Mouse (Mus musculus): ENCODE results near the gene Lrrc2. TPM values are rescaled to one million over a fixed set of nuclear protein-coding genes. Genes with fewer than 3 reads are reported as not detected.
A peak's percentile ranks its signal among the peaks of the same experiment; 100 is the strongest.

The Lrrc2 gene
- total and polyA plus RNA-seq, 3 experiments: 1.6 to 3.6 (median 1.6) TPM

DNA sequence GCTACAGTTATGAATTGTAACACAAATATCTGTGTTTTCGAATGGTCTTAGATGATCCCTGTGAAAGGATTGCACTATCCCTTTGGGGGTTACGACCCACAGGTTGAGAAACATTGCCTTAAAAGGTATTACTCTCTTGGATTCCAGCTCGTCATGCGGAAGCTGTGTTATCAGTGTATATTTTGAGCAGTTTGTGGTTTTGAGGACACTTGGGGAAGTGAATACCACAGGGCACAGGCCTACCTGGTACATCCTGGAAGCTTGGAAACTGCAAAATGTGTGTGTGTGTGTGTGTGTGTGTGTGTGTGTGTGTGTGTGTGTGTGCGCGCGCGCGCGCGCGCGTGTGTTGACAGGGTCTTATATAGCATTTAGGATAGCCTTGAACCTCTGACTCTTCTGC lies 521 bp downstream of the Lrrc2 start:
- dilution Hi-C loops (cut with MboI; ENCODE audit: extremely low pct_ligation_motif_present, extremely low pct_unique_long_range_greater_than_20kb, low sequenced_read_pairs) (no loop called here), in situ Hi-C loops (cut with MboI; ENCODE audit: low pct_ligation_motif_present, low pct_unique_long_range_greater_than_20kb, low sequenced_read_pairs) (no loop called here)
- Histone ChIP-seq H3K9me3 (replicated peaks; ENCODE audit: low read length) (peaks cover 2% of the 10 kb centered on the region), H3K79me2 (replicated peaks; ENCODE audit: control insufficient read depth, extremely low read depth, insufficient read depth, poor library complexity, severe bottlenecking) (no peaks in the 10 kb centered on the region), H3K4me2 (ENCODE audit: insufficient read depth, low read depth, poor library complexity, severe bottlenecking) (no peak overlapping the region), H3K27me3 (replicated peaks) (no peaks in the 10 kb centered on the region), H3K4me1 (ENCODE audit: control insufficient read depth in 1 of 2, insufficient read depth in 2 of 2) (no peaks in the 10 kb centered on the region), H3K4me3 (replicated peaks in 1 of 3; ENCODE audit: low read depth in 2 of 3, low read length in 2 of 3, poor library complexity in 1 of 3) (no peak overlapping the region), H3K27ac (ENCODE audit: insufficient read depth, low read depth) (no peak overlapping the region), H3K36me3 (replicated peaks in 1 of 2; ENCODE audit: control insufficient read depth in 1 of 2, insufficient read depth in 1 of 2, low read length in 1 of 2) (no peaks in the 10 kb centered on the region), H3K9ac (ENCODE audit: insufficient read depth, low read depth) (no peak overlapping the region)
- DNase-seq (ENCODE audit: extremely low read depth): no peak
- TF ChIP-seq UBTF (IDR thresholded peaks at IDR 0.05; ENCODE audit: low read depth, low read length) (no peak), POLR2A (IDR thresholded peaks at IDR 0.05; ENCODE audit: low read depth, low read length) (no peak)

DNA sequence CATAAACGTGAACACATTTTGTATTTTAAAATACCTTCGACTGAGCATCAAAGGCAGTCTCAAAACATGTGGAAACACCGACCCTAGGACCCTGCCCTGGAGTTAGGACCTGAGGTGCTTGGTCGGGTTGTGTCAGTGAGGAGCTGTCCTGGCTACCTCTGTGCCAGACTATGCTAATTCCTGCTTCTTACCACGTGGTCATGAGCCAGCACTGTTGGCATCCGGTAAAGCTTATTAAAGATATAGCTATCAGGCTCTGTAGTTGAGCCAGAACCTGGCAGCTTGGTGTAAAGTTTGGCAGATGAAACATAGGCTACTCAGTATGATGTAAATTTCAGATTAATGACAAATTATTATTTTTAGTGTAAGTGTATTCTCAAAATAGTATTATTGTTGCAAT lies 1.1 kb downstream of the Lrrc2 start:
- Histone ChIP-seq H3K36me3 (replicated peaks in 1 of 2; ENCODE audit: control insufficient read depth in 1 of 2, insufficient read depth in 1 of 2, low read length in 1 of 2) (no peaks in the 10 kb centered on the region), H3K79me2 (replicated peaks; ENCODE audit: control insufficient read depth, extremely low read depth, insufficient read depth, poor library complexity, severe bottlenecking) (no peaks in the 10 kb centered on the region), H3K27ac (ENCODE audit: insufficient read depth, low read depth) (no peak overlapping the region), H3K9ac (ENCODE audit: insufficient read depth, low read depth) (no peak overlapping the region), H3K9me3 (replicated peaks; ENCODE audit: low read length) (peaks cover 2% of the 10 kb centered on the region), H3K4me3 (replicated peaks in 1 of 3; ENCODE audit: low read depth in 2 of 3, low read length in 2 of 3, poor library complexity in 1 of 3) (no peak overlapping the region), H3K4me1 (ENCODE audit: control insufficient read depth in 1 of 2, insufficient read depth in 2 of 2) (no peaks in the 10 kb centered on the region), H3K4me2 (ENCODE audit: insufficient read depth, low read depth, poor library complexity, severe bottlenecking) (no peak overlapping the region), H3K27me3 (replicated peaks) (no peaks in the 10 kb centered on the region)
- in situ Hi-C loops (cut with MboI; ENCODE audit: low pct_ligation_motif_present, low pct_unique_long_range_greater_than_20kb, low sequenced_read_pairs): no loop called here
- no peak for TF ChIP-seq NRF1 (IDR thresholded peaks at IDR 0.05; ENCODE audit: low read depth, low read length)
- no peak for TF ChIP-seq USF1 (IDR thresholded peaks at IDR 0.05; ENCODE audit: low read depth, low read length)
- TF ChIP-seq MAX (IDR thresholded peaks at IDR 0.05; ENCODE audit: low read length): no peak
- no peak for TF ChIP-seq JUND (conservative IDR thresholded peaks at IDR 0.05; ENCODE audit: low read depth, low read length)
- TF ChIP-seq JUN (IDR thresholded peaks at IDR 0.05; ENCODE audit: insufficient read depth, low read depth, low read length): no peak
- no peak for TF ChIP-seq BHLHE40 (IDR thresholded peaks at IDR 0.05; ENCODE audit: low read depth, low read length)
- TF ChIP-seq RAD21 (IDR thresholded peaks at IDR 0.05; ENCODE audit: low read depth, low read length): no peak
- TF ChIP-seq SIN3A (IDR thresholded peaks at IDR 0.05; ENCODE audit: low read length): no peak
- no peak for TF ChIP-seq RCOR1 (conservative IDR thresholded peaks at IDR 0.05; ENCODE audit: low read depth, low read length)
- TF ChIP-seq POLR2A (IDR thresholded peaks at IDR 0.05; ENCODE audit: low read depth, low read length): no peak
- no peak for TF ChIP-seq CHD1 (IDR thresholded peaks at IDR 0.05; ENCODE audit: low read depth, low read length)
- no peak for TF ChIP-seq ZNF384 (IDR thresholded peaks at IDR 0.05; ENCODE audit: low read depth, low read length)
- dilution Hi-C loops (cut with MboI; ENCODE audit: extremely low pct_ligation_motif_present, extremely low pct_unique_long_range_greater_than_20kb, low sequenced_read_pairs): no loop called here
- no peak for DNase-seq (ENCODE audit: extremely low read depth)

DNA sequence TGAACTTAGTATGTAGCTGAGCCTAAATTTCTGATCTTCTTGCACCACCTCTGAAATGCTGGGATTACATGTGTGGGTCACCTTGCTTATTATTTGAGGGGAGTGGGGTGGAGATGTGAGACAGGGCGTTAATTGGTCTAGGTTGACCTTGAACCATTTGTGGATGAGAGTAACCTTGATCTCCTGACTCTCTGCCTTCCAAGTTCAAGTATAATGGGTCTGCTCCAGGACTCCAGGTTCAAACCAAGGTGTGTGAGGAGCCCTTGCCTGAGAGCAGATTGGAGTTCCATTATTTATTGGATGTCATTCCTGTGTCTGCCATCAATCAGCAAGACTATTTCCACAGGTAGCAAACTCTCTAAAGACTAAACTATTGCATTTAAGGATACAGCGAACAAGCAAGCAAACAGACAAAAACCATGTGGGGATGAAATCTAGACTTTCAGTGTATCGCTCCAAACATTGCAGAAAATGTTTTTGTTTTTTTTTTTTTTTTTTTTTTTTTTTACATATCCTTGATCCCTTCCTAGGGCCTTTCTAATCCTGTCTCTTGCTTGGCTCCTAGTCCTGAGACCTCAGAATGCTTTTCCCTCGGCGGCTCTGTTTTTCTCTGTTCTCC lies 1.7 kb downstream of the Lrrc2 start:
- Histone ChIP-seq H3K4me1 (ENCODE audit: control insufficient read depth in 1 of 2, insufficient read depth in 2 of 2) (no peaks in the 10 kb centered on the region), H3K4me2 (ENCODE audit: insufficient read depth, low read depth, poor library complexity, severe bottlenecking) (no peak overlapping the region), H3K9me3 (replicated peaks; ENCODE audit: low read length) (peaks cover 2% of the 10 kb centered on the region), H3K9ac (ENCODE audit: insufficient read depth, low read depth) (no peak overlapping the region), H3K27me3 (replicated peaks) (no peaks in the 10 kb centered on the region), H3K79me2 (replicated peaks; ENCODE audit: control insufficient read depth, extremely low read depth, insufficient read depth, poor library complexity, severe bottlenecking) (no peaks in the 10 kb centered on the region), H3K27ac (ENCODE audit: insufficient read depth, low read depth) (no peak overlapping the region), H3K36me3 (replicated peaks in 1 of 2; ENCODE audit: control insufficient read depth in 1 of 2, insufficient read depth in 1 of 2, low read length in 1 of 2) (no peaks in the 10 kb centered on the region), H3K4me3 (replicated peaks in 1 of 3; ENCODE audit: low read depth in 2 of 3, low read length in 2 of 3, poor library complexity in 1 of 3) (no peak overlapping the region)
- no peak for DNase-seq (ENCODE audit: extremely low read depth)
- dilution Hi-C loops (cut with MboI; ENCODE audit: extremely low pct_ligation_motif_present, extremely low pct_unique_long_range_greater_than_20kb, low sequenced_read_pairs) (no loop called here), in situ Hi-C loops (cut with MboI; ENCODE audit: low pct_ligation_motif_present, low pct_unique_long_range_greater_than_20kb, low sequenced_read_pairs) (no loop called here)
- TF ChIP-seq ZC3H11A (IDR thresholded peaks at IDR 0.05; ENCODE audit: low read depth, low read length) (no peak), ZMIZ1 (IDR thresholded peaks at IDR 0.05; ENCODE audit: low read depth, low read length) (no peak), USF1 (IDR thresholded peaks at IDR 0.05; ENCODE audit: low read depth, low read length) (no peak), ELF1 (IDR thresholded peaks at IDR 0.05; ENCODE audit: low read depth, low read length) (no peak), ZNF384 (IDR thresholded peaks at IDR 0.05; ENCODE audit: low read depth, low read length) (0 out of 2 replicates have a peak, but pooled peaks have one; percentile 26), MAZ (IDR thresholded peaks at IDR 0.05; ENCODE audit: low read depth, low read length) (no peak)
